Mouse (Mus musculus) heart, postnatal 4 days (tissue): ENCODE results near the gene Gas6. TPM values are rescaled to one million over a fixed set of nuclear protein-coding genes. Genes with fewer than 3 reads are reported as not detected.

Experiments
- DNase-seq: peaks from one replicate; pipeline ENCODE4 v3.0.0; 2021
- total RNA-seq, 2 experiments: library from RNA; stranded (reverse); gene quantifications; 2 replicates each; pipeline ENCODE4 v1.2.3; 2021

Gas6 gene
- 100 to 1,000 TPM; 148 to 153 TPM for total RNA-seq

DNA sequence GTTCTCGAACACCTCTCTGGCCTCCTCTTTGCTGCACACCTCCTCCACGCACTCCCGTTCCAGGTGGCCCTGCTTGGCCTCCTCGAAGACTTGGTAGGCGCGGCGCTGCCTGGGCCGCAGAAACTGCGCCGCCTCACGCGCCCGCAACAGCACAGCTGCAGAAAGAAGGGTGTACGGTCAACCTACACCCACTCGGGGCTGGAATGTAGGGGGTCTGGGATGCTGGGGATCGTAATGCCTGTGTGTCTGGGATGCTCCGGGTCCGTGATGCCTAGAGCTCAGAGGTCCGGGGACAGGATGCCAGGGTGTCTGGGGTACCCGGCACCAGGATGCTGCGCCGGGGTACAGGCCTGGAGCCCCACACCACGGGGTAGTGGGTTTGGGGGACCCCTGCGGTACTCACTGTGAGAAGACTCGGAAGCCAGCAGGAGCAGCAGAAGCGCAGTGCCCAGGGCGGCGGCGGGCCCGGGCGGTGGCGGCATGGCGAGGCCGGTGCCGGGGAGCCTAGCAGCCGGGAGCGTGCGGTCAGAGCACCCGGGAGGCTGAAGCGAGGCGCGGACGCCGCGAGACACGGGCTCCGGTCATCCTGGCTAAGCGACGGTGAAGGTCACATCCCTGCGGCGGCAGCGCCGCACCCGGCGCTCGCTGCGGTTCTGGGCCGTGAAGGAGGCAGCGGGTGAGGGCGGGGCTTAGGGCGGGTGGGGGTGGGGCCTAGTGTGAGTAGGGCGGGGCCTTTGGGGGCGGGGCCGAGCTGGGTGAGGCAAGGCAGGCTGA is at the start of gene Gas6:
Gas6 (minus strand) TSS at position 633 of the 774 bp plus-strand sequence.
- peak; percentile 70 for DNase-seq

GRCm38 (mm10) chr8:13541526-13541925 is 47.2 kb upstream of the Gas6 start:
- no peak for DNase-seq

GRCm38 (mm10) chr8:13540122-13540521 is 45.8 kb upstream of the Gas6 start:
- no peak for DNase-seq

DNA sequence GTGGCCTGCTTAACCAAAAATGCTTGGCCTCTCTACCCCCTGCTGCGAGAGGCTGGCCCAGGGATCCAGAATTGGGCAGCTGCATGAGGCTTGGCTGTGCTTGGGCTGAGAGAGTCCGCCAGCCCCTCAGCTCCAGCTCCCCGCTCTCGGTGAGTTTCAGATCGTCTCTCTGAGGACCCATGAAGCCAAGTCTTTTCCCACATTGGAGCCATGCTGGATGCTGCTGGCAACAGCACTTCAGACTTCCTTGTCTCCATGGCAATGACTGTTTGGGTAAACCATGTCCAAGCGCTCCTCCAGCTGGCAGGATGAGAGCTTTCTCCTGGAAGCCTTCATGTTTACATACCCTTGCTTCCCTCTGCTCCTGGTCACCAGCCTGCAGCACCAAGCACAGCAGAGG is 44.5 kb upstream of the Gas6 start:
- DNase-seq = peak; percentile 65

DNA sequence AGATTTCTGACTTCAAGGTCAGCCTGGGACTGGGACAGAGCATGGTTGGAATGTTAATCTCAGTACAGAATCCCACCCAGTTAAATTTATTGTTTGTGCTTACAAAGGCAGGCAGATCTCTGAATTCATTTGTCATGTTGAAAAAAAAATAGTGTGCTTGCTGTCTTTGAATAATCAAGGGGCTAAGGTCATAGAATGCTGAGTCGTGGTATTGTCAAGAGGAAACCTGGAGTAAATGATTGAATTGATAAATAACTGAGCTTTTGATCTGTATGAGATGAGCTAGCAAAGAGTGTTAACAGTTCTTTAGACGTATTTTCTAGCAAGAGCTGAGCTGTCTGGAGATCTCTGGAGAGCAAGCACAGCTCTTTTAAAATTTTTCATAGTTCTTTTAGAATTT is 42.8 kb upstream of the Gas6 start:
- no peak for DNase-seq

DNA sequence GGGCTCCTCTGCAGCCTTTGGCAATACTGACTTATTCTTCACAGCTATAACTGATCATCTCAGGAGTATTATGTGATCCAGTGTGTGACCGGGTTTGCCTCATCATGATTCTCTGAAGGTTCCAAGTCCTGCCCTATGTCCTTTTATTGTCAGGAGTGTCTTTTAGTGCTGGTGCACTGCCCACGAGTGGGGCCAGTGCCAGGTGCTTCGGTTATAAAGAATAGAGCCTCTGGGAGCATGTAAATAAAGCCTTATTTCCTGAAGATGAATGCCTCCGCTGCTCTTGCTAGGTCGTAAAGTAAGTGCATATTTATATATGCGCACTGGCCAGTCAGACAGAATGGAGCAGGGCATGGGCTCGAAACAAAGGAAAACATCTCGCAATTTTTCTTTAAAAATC is 38.8 kb upstream of the Gas6 start:
- DNase-seq = no peak

- DNase-seq = peak; percentile 53
These were observed 37.4 kb upstream of the Gas6 start for GRCm38 (mm10) chr8:13531602-13532171.

GRCm38 (mm10) chr8:13530941-13531340 is 36.7 kb upstream of the Gas6 start:
- DNase-seq = peak; percentile 93

DNA sequence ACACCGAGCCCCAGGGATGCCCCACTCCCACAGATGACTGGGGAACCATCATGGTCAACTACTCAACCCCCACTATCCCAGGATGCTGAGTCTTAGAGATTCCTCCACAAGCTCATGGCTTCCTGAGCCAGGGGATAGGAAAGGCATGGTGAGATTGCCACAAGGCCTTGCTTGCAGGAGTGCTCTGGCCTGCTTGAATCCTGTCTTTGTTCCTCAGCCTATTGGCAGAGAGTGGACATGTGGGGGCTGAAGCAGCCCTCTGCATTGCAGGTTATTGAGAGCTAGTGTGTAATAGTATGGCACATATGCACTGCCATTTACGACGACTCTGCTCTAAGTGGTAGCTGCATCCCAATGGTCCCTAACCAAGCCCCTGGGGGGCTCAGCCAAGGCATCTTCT is 36.1 kb upstream of the Gas6 start:
- DNase-seq = no peak

GRCm38 (mm10) chr8:13529891-13530316 is 35.6 kb upstream of the Gas6 start:
- peak; percentile 92 for DNase-seq

GRCm38 (mm10) chr8:13529011-13529840 is 34.9 kb upstream of the Gas6 start:
- peak; percentile 33 for DNase-seq

DNA sequence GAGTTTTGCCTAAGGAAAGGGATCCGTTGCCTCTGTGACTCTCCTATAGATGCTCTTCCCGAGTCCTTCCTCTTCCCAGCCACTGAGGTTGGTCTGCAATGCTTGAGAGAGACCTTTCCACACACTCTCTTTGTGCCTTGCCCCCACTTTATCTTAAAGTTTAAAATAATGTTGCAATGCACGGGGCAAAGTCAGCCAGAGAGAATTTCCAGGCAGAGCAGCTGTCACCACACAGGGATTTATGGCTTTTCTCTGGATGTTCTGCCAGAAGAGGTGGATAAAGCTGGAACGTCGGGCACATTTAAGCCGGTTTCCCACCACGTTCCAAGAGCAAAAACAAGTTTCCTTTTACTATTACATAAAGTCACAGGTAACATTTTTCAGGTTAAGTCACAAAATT is 27.1 kb upstream of the Gas6 start:
- DNase-seq = no peak

DNA sequence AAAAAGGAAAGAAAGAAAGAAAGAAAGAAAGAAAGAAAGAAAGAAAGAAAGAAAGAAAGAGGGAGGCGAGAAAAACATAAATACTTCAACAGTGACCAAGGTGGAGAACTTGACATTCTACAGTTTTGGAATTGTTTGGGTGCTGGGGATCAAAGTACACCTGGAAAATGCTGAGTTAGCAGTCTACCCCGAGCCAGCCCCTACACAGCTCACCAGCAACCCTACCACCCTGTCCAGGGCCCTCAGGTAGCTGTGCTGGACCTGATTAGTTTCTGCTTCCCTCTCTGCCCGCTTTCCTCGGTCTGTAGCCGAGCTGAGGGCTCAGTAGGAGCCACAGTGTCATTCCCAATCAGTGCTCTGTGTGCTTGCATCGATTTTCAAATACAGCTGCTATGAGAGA is 26.1 kb upstream of the Gas6 start:
- DNase-seq = no peak

GRCm38 (mm10) chr8:13519503-13519902 is 25.2 kb upstream of the Gas6 start:
- no peak for DNase-seq

- DNase-seq = no peak
These were observed 23.0 kb upstream of the Gas6 start for GRCm38 (mm10) chr8:13517284-13517781.

DNA sequence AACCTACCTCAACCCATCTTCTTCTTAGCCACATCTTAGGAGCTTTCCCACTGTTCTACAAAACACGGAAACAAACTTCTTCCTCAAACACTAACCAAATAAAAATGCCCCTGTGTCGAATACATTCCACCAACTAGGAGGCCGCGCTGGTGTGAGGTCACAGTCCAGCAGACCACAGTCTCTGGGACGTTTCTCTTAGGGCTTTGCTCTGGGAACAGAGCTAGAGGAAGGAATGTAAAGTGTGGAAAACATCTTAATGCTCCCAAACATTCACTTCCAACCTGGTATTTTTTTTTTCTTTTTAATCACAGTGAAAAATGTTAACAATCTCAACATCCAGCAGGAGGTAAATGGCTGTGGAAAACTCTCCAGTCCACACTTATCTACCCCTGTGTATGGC is 22.4 kb upstream of the Gas6 start:
- no peak for DNase-seq

- peak; percentile 79 for DNase-seq
These were observed 21.7 kb upstream of the Gas6 start for GRCm38 (mm10) chr8:13516011-13516442.

- DNase-seq = no peak
These were observed 19.5 kb upstream of the Gas6 start for GRCm38 (mm10) chr8:13513556-13514370.

DNA sequence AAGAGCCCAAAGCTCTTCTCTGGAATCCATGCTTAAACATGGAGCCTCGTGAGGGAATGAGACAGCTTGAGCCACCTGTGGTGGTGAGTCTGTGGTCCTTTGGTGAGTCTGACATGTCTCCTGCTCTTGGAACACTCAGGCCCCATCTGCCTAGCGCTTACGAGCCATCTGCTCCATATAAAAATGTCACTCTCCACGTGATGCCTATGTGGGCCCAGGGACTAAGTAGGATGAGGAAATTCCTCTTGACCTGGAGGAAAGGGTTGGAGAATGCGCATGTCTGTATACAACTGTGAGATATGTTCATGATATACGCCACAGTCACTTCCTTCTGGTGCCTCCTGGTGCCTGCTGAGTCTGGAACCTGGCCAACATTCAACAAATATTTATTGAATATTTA is 18.4 kb upstream of the Gas6 start:
- DNase-seq = no peak

DNA sequence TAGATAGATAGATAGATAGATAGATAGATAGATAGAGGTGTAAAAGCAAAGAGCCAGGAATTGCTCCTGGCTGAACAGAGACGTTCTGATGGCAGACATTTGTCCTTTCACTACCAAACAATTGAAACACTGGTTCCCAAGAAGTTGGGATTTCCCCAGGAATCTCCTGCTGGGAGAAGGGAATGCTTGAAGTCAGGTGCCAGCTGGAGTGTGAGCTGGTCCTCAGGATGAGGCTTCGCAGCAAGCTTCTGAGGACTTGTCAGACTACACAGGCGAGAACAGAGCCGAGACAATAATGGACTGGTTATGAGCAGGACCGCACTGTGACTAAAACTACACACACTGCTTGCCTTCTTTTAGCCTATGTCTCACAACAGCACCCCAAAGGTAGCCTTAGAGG is 17.7 kb upstream of the Gas6 start:
- DNase-seq = no peak

DNA sequence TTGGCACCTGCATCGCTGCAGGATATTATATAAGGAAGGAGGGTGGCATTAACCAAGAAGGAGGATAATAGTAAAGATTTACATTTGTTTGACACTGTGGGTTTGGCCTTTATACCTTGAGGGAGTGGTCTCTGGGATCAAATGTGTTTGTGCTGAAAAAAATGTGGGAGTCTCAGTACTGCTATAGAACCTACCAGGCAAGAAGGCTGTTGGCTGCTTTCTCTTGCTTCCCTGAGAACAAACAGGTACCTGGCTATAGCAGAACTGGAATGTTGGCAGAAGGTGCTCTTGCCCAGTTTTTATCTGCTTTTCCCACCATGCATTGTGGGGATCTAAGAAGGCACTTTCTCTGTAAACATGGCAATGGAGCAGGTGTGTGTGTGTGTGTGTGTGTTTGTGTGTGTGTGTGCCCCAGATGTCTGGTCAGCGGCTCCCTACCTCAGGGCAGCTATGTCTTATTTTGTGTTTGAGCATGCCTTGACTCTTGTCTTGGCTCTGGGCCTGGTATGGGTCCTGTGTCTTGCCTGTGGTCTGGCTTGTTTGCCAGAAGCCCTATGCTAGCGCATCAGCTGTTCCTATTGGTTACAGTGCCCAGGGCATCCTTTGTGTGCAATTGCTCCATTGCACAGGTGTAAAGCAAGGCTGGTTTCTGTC is 13.1 kb upstream of the Gas6 start:
- DNase-seq = no peak

- DNase-seq = peak; percentile 92
These were observed 12.6 kb upstream of the Gas6 start for GRCm38 (mm10) chr8:13506849-13507248.
